Mouse (Mus musculus) liver, embryonic 14.5 days (tissue): ENCODE measurements around the gene Ap1g2. TPM values are rescaled to one million over a fixed set of nuclear protein-coding genes. Genes with fewer than 3 reads are reported as not detected.

Experiments
- ATAC-seq: fragments of 200-750 bp; cut with Nextera tagmentation; 2 replicates; pipeline ENCODE4 v1.8.0; 2017; ENCODE audit warnings: moderate number of reproducible peaks, mild to moderate bottlenecking, moderate library complexity; ENCODE audit not compliant: insufficient read depth
- DNase-seq, 3 experiments: peaks; one replicate each; pipeline ENCODE4 v3.0.0-alpha.2; 2012 to 2013; ENCODE audit warnings: low read depth in 3 of 3, low spot score in 3 of 3
- H3K27ac ChIP-seq: fragments of 300-500 bp; sonication (generic); 2 replicates; pipeline ENCODE4 v1.5.1; 2014; ENCODE audit warnings: moderate library complexity, mild to moderate bottlenecking, control low read depth, inconsistent platforms
- H3K27me3 ChIP-seq: fragments of 300-500 bp; sonication (generic); 2 replicates; pipeline ENCODE4 v1.6.1; 2014; ENCODE audit warnings: mild to moderate bottlenecking, low read length, moderate library complexity; ENCODE audit not compliant: control insufficient read depth, insufficient read depth
- H3K36me3 ChIP-seq: fragments of 300-500 bp; sonication (generic); replicated peaks from 2 replicates; pipeline ENCODE4 v1.6.1; 2014; ENCODE audit warnings: low read depth; ENCODE audit not compliant: control insufficient read depth, insufficient read depth
- H3K4me1 ChIP-seq, 2 experiments: fragments of 200-500 bp in 1 of 2; fragments of 300-500 bp in 1 of 2; sonication (generic) in 1 of 2; replicated peaks; 2 replicates each; pipeline ENCODE4 v1.6.1; 2012 to 2014; ENCODE audit warnings: antibody characterized with exemption in 1 of 2, inconsistent platforms in 1 of 2, low read length in 1 of 2; ENCODE audit not compliant: control insufficient read depth in 2 of 2, insufficient read depth in 2 of 2
- H3K4me2 ChIP-seq: fragments of 300-500 bp; sonication (generic); 2 replicates; pipeline ENCODE4 v1.6.1; 2014; ENCODE audit warnings: low read depth, mild to moderate bottlenecking, control low read depth, moderate library complexity
- H3K4me3 ChIP-seq, 2 experiments: fragments of 200-500 bp in 1 of 2; fragments of 300-500 bp in 1 of 2; sonication (generic) in 1 of 2; 2 replicates each; pipeline ENCODE4 v1.5.1; 2012 to 2014; ENCODE audit warnings: low read depth in 2 of 2, low read length in 2 of 2, mild to moderate bottlenecking in 2 of 2, control low read depth in 1 of 2, inconsistent platforms in 1 of 2, moderate library complexity in 1 of 2; ENCODE audit not compliant: insufficient read depth in 1 of 2
- H3K9ac ChIP-seq: fragments of 300-500 bp; sonication (generic); replicated peaks from 2 replicates; pipeline ENCODE4 v1.6.1; 2014; ENCODE audit warnings: mild to moderate bottlenecking, control low read depth, moderate library complexity
- H3K9me3 ChIP-seq: fragments of 300-500 bp; sonication (generic); 2 replicates; pipeline ENCODE4 v1.6.1; 2016; ENCODE audit warnings: low read length, mixed read lengths; ENCODE audit not compliant: control insufficient read depth
- CTCF ChIP-seq: IDR thresholded peaks from 2 replicates; pipeline ENCODE4 v1.5.1; 2016; ENCODE audit warnings: antibody characterized with exemption, low read depth, control low read depth
- EP300 ChIP-seq: IDR thresholded peaks from 2 replicates; pipeline ENCODE4 v1.6.1; 2016; ENCODE audit warnings: antibody characterized with exemption, low read depth
- WGBS: fragments of 180-500 bp; shearing (Covaris S2); extraction: QIAGEN DNeasy Blood & Tissue Kit; methylation state at CpG from one replicate; pipeline ENCODE4 v1.1.7; 2014; ENCODE audit not compliant: insufficient replicate concordance; 5-methylcytosine and 5-hydroxymethylcytosine counted together
- polyA plus RNA-seq, 2 experiments: library from polyadenylated mRNA; depleted of rRNA in 1 of 2; stranded (reverse) in 1 of 2; unstranded in 1 of 2; fragments of >200 nt; fragmentation: Nextera tagmentation in 1 of 2; extraction: Ambion mirVana in 1 of 2; gene quantifications; 2 replicates each; pipeline versions ENCODE4 v1.2.1 to v1.2.3; 2012 to 2014

Gene Ap1g2
- polyA plus RNA-seq, 2 experiments = 13.4 to 21.2 TPM

DNA sequence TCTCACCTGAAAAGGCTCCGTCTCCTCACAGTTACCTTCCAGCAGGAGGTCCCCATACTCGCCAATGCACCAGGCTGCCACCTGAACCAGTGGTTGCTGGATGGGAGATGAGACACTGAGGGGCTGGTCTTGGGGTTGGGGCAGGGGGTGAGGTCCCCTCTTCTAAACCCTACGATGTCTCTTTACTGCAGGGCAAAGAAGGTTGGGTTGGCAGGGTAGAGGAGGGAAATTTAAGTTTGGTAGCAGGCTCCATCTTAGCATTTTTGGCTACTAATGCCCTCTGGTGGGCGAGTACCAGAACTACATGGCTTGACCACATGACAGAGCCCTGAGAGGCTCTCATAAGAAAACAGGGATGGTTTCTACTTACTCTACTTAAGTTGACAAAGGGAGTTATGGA is 4.8 kb downstream of the Ap1g2 start:
- WGBS = 45% methylated on average over 4 of the region's 4 CpGs

GRCm38 (mm10) chr14:55098067-55098466 is 8.3 kb downstream of the Ap1g2 start:
- no peak overlapping the region for H3K4me2 ChIP-seq
- H3K9ac ChIP-seq = no peak overlapping the region
- TF ChIP-seq EP300 = no peak
- peak; percentile 77 for TF ChIP-seq CTCF
- no peak overlapping the region for H3K27ac ChIP-seq
- H3K9me3 ChIP-seq = no peaks in the 10 kb centered on the region
- H3K4me3 ChIP-seq = no peak overlapping the region
- peaks cover 4 to 16% of the 10 kb centered on the region in 2 experiments; a peak in 3 of 4 replicates for H3K4me1 ChIP-seq
- no peaks in the 10 kb centered on the region for H3K27me3 ChIP-seq
- H3K36me3 ChIP-seq = no peaks in the 10 kb centered on the region; the same call in 1 of the 2 replicates
- 48% methylated on average over 4 of the region's 4 CpGs for whole genome bisulfite sequencing
- no peak for ATAC-seq
- peak in 1 of 3 experiments; percentile 33 for DNase-seq

More for the DNA sequence above, 4.8 kb downstream of the Ap1g2 start:
- ATAC-seq = no peak
- DNase-seq = peak in 1 of 3 experiments; percentile 30
- H3K27ac ChIP-seq = no peak overlapping the region
- H3K9ac ChIP-seq = no peak overlapping the region
- H3K4me1 ChIP-seq = peaks cover 1 to 7% of the 10 kb centered on the region in 2 experiments
- H3K9me3 ChIP-seq = no peaks in the 10 kb centered on the region
- H3K4me3 ChIP-seq = no peak overlapping the region
- no peak overlapping the region for H3K4me2 ChIP-seq
- no peaks in the 10 kb centered on the region; the same call in 1 of the 2 replicates for H3K36me3 ChIP-seq
- peak; percentile 76 for TF ChIP-seq CTCF
- no peak for TF ChIP-seq EP300
- H3K27me3 ChIP-seq = no peaks in the 10 kb centered on the region

- Histone ChIP-seq H3K4me2 (no peak overlapping the region), H3K27ac (no peak overlapping the region), H3K9me3 (no peaks in the 10 kb centered on the region), H3K4me3 (no peak overlapping the region), H3K4me1 (peaks cover 4 to 16% of the 10 kb centered on the region in 2 experiments; a peak in 3 of 4 replicates), H3K36me3 (no peaks in the 10 kb centered on the region; the same call in 1 of the 2 replicates), H3K27me3 (no peaks in the 10 kb centered on the region), H3K9ac (no peak overlapping the region)
- no peak for TF ChIP-seq CTCF
- TF ChIP-seq EP300 = no peak
- DNase-seq = no peak
- no peak for ATAC-seq
- WGBS = 52% methylated on average over 10 of the region's 10 CpGs
These were observed 8.7 kb downstream of the Ap1g2 start for GRCm38 (mm10) chr14:55097646-55098045.

GRCm38 (mm10) chr14:55096573-55097087 is 9.8 kb downstream of the Ap1g2 start:
- Histone ChIP-seq H3K36me3 (no peaks in the 10 kb centered on the region; the same call in 1 of the 2 replicates), H3K27me3 (no peaks in the 10 kb centered on the region), H3K4me1 (peaks cover 4 to 16% of the 10 kb centered on the region in 2 experiments; a peak in 3 of 4 replicates), H3K9ac (no peak overlapping the region), H3K4me3 (no peak overlapping the region), H3K9me3 (no peaks in the 10 kb centered on the region), H3K27ac (no peak overlapping the region), H3K4me2 (no peak overlapping the region)
- TF ChIP-seq EP300 = no peak
- no peak for TF ChIP-seq CTCF
- WGBS = 70% methylated on average over 9 of the region's 9 CpGs
- ATAC-seq = no peak
- no peak for DNase-seq

DNA sequence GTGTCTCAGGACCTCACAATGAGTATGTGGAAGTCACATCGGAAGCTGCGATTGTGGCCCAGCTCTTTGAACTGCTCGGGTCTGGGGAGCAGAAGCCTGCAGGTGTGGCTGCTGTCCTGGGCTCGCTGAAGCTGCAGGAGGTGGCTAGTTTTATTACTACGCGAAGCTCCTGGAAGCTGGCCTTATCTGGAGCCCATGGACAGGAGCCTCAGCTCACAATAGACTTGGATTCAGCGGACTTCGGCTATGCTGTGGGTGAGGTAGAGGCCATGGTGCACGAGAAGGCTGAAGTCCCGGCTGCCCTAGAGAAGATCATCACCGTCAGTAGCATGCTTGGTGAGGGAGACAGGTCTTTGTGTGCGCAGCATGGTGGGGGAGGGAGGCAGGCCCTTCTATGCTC is 10.7 kb downstream of the Ap1g2 start:
- Histone ChIP-seq H3K4me3 (peak overlapping the region; percentile 74 to 99), H3K36me3 (no peaks in the 10 kb centered on the region; the same call in 1 of the 2 replicates), H3K27ac (no peak overlapping the region), H3K4me2 (peak overlapping the region; percentile 71), H3K9me3 (no peaks in the 10 kb centered on the region), H3K27me3 (no peaks in the 10 kb centered on the region; the same call in 1 of the 2 replicates), H3K4me1 (peaks cover 4 to 16% of the 10 kb centered on the region in 2 experiments; a peak in 3 of 4 replicates), H3K9ac (no peak overlapping the region; the same call in 1 of the 2 replicates)
- ATAC-seq (no peak), DNase-seq (no peak)
- TF ChIP-seq CTCF (no peak), EP300 (no peak)
- WGBS = 47% methylated on average over 12 of the region's 12 CpGs
